Mouse (Mus musculus): ENCODE results near the gene Bpifb5.
"Not testable (repeated sequence)": the region's sequence is repeated elsewhere in the genome, so short reads cannot be mapped to it uniquely, and the experiment has no call there.

The Bpifb5 gene

GRCm38 (mm10) chr2:154240771-154241170 lies 17.2 kb downstream of the Bpifb5 start:
- no peak for DNase-seq (ENCODE audit: inconsistent ontology term)

GRCm38 (mm10) chr2:154242726-154243125 lies 19.2 kb downstream of the Bpifb5 start:
- DNase-seq (ENCODE audit: inconsistent ontology term): not testable (repeated sequence)

GRCm38 (mm10) chr2:154243356-154244036 lies 20.0 kb downstream of the Bpifb5 start:
- DNase-seq (ENCODE audit: inconsistent ontology term): no peak

GRCm38 (mm10) chr2:154245322-154245721 lies 21.8 kb downstream of the Bpifb5 start:
- DNase-seq (ENCODE audit: inconsistent ontology term): no peak

- DNase-seq (ENCODE audit: inconsistent ontology term): not testable (repeated sequence)
These were observed 31.7 kb downstream of the Bpifb5 start for GRCm38 (mm10) chr2:154255254-154255653.

GRCm38 (mm10) chr2:154255770-154256169 lies 32.2 kb downstream of the Bpifb5 start:
- no peak for DNase-seq (ENCODE audit: inconsistent ontology term)

- DNase-seq (ENCODE audit: inconsistent ontology term): not testable (repeated sequence)
These were observed 34.0 kb downstream of the Bpifb5 start, which contains the start of gene Bpifb9a for GRCm38 (mm10) chr2:154257554-154257953. Bpifb9a (plus strand) TSS chr2:154257854.

GRCm38 (mm10) chr2:154264397-154264796 lies 40.9 kb downstream of the Bpifb5 start:
- DNase-seq (ENCODE audit: inconsistent ontology term): not testable (repeated sequence)

Data from Muller cell, postnatal 12 days (primary cell).